Mouse (Mus musculus): ENCODE data around the gene Otulinl.

DNA sequence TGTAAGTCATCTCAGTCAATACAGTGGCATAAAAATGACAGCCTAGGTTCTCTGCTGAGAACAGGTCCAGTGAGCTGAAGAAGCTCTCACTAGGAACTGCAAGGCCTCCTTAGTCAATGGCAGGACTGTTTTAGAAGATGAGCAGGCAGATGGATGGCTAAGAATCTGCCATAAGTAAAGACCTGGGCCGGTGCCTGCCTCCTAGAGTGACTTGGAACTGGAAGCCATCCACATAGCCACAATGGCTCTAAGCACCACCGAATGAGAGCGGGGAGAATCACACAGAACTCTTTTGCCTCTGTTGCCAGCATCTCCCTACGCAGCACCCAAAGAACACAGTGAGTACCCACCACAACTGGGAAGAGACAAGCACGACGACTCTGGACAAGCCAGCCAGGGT, 3.6 kb downstream of the Otulinl start:
- no peak for TF ChIP-seq CTCF (IDR thresholded peaks at IDR 0.05; ENCODE audit: extremely low read depth, insufficient read length, insufficient replicate concordance, low read depth, low read length)
- no peak for TF ChIP-seq POLR2A (IDR thresholded peaks at IDR 0.05; ENCODE audit: low read depth, low read length)

Data from small intestine, adult 2 months (tissue).